Mouse (Mus musculus) embryo, embryonic 10 days (tissue): ENCODE measurements around the gene Ubash3b.

Source experiments
- DNase-seq: peaks from one replicate; pipeline ENCODE4 v3.0.0-alpha.2; 2015; ENCODE audit warnings: low spot score

Ubash3b gene

GRCm38 (mm10) chr9:40997116-40997779 is 164.2 kb downstream of the Ubash3b start:
- no peak for DNase-seq

- DNase-seq: no peak
These were observed 167.4 kb downstream of the Ubash3b start for GRCm38 (mm10) chr9:40994075-40994474.

DNA sequence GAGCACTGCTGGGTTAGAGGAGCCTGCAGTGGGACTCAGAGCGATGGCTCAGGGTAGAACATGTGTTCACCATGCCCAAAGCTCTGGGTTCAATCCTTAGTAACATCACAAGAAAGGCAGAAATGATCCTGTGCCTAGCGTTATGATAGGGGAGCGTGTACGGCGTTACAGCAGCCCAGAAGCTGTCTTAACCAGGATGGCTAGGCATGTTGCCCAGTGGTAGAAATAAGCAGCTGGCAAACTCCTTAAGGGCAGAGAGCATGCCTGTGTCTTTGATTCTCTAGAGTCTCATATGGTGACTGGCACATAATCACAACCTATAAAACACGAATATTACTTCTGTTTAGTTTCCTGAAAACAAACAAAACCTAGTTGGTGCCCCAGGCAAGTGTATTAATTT is 170.0 kb downstream of the Ubash3b start:
- no peak for DNase-seq

DNA sequence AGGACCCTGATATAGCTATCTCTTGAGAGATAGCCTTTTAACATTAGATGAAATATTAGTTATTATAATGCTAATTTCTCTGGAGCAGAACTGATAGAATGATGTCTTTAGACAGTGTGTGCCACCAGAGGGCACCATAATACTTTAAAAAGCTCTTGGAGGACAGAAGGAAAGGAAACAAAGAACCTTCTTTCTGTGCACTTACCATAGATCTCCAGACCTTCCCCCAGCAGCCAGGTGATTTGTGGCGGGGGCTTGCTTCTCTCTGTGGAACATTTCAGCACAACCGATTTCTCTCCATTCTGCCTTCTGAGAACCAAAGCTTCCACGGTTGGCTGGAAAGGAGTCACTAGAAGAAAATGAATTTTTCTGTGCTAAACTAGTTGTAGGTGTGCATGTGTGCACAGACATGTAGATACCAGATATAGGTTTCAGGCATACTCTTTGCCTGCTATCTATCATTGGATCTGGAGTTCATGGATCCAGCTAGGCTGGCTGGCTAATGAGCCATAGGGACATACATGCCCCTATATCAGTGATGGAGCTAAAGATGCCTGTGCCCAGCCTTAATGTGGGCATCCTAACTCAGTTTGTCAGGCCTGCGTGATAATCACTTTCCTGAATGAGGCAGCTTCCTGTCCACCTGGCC is 171.4 kb downstream of the Ubash3b start:
- peak; percentile 72 for DNase-seq

- DNase-seq: no peak
These were observed 177.2 kb downstream of the Ubash3b start for GRCm38 (mm10) chr9:40984313-40984712.

GRCm38 (mm10) chr9:40983758-40984157 is 177.7 kb downstream of the Ubash3b start:
- DNase-seq: no peak

DNA sequence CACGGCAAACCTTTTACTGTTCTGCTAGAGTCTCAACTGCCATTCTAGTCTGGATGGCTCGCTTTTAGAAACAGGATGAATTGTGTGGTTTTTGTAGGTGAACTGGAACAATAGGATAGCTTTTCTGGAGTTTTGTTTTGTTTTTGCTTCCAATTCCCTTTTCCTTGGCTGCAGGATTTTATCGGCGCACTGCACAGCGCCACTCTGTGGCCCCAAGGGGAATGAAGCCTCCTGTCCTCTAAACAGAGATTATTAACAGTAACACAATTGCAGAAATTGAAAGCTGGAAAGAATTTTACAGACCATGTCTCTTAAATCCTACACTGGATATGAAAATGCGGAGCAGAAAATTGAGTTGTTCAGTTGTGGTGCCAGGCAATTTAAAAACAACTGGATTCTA is 179.0 kb downstream of the Ubash3b start:
- peak; percentile 56 for DNase-seq

GRCm38 (mm10) chr9:40974042-40974801 is 187.3 kb downstream of the Ubash3b start:
- no peak for DNase-seq

DNA sequence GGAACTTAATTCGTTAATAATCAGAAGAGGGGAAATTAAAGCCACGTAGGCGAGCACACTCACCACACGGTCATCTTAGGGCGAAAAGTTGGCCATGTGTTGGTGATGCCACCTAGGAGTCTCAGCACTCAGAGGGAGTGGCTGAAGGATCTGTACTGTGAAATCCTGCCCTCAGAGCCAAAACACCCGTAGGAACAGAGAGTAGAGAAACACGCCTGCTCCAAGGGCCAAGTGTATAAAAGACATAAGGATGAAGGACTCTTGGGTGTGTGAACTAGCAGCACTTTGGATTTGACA is 197.1 kb downstream of the Ubash3b start:
- DNase-seq: no peak

GRCm38 (mm10) chr9:40963586-40964417 is 197.7 kb downstream of the Ubash3b start, which contains the start of gene Jhy:
Gene Jhy, minus strand, starts transcription at chr9:40964118.
- DNase-seq: peak; percentile 47

DNA sequence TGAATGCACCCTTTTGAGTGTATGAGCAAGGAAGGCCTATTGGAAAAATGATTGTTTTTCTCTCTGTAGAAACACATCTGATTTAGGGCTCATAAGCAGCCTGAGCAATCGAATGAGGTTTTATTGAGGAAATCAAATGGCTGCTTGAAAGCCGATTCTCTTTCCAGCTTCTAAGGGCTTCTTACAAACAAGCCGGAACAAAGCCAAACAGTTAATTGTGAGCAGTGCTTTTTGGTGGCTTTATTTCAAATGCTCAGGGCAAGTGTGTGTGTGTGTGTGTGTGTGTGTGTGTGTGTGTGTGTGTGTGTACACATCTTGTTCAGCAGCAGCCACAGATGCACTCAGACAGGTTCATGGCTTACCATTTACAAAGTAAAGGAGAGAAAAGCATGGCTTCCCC is 200.1 kb downstream of the Ubash3b start:
- DNase-seq: no peak
